In genomic region chr13:55445361-55446091, GRCm38 (mm10) we compare ENCODE assay signal across 8 mouse cellular contexts. TPM values are rescaled to one million over a fixed set of nuclear protein-coding genes. Genes with fewer than 3 reads are reported as not detected.
A peak's percentile ranks its signal among the peaks of the same experiment; 100 is the strongest.
DNase-seq lines count a peak whose midpoint lies in the region; ATAC-seq and TF ChIP-seq lines count a peak whose summit lies in the region.

No protein-coding gene starts in this region.

- no peak for ATAC-seq in heart, embryonic 13.5 days (ENCODE audit: extremely low read depth, insufficient number of reproducible peaks, low FRiP score, low TSS enrichment)
- ATAC-seq in G1E (ENCODE audit: extremely low read depth, insufficient number of reproducible peaks, low FRiP score, poor library complexity, severe bottlenecking): no peak
- peak; percentile 60 for ATAC-seq in forebrain, embryonic 11.5 days (replicated peaks; ENCODE audit: low FRiP score)
- ATAC-seq in liver, embryonic 11.5 days (replicated peaks; ENCODE audit: low FRiP score): no peak
- ATAC-seq in stomach, postnatal 0 days (ENCODE audit: low FRiP score, low TSS enrichment): no peak

- DNase-seq in heart, postnatal 25 days (ENCODE audit: low spot score): no peak
- peak; percentile 55 for DNase-seq in G1E (ENCODE audit: low spot score)
- DNase-seq in forebrain, embryonic 11.5 days (ENCODE audit: low spot score): no peak
- DNase-seq in liver, embryonic 11.5 days (ENCODE audit: low spot score): no peak
- DNase-seq in stomach, postnatal 0 days (ENCODE audit: low spot score): no peak
- DNase-seq in cerebellum, adult 9-10 months: no peak
- no peak for DNase-seq in right cerebral cortex, adult 18-20 months

- H3K9ac ChIP-seq in heart, embryonic 13.5 days: peak overlapping the region; percentile 96
- H3K9ac ChIP-seq in forebrain, embryonic 11.5 days (ENCODE audit: low read length): peak overlapping the region; percentile 94
- H3K9ac ChIP-seq in liver, embryonic 11.5 days (ENCODE audit: low read depth, low read length): peak overlapping the region; percentile 96
- peak overlapping the region; percentile 85 for H3K9ac ChIP-seq in stomach, postnatal 0 days (ENCODE audit: low read length)

- peak overlapping the region; percentile 95 for H3K27ac ChIP-seq in heart, embryonic 13.5 days (replicated peaks)
- peak overlapping the region; percentile 87 for H3K27ac ChIP-seq in forebrain, embryonic 11.5 days (ENCODE audit: low read depth, low read length)
- H3K27ac ChIP-seq in liver, embryonic 11.5 days (ENCODE audit: low read depth, low read length): peak overlapping the region; percentile 97
- H3K27ac ChIP-seq in stomach, postnatal 0 days (replicated peaks): peak overlapping the region; percentile 97

- no peaks in the 10 kb centered on the region for H3K27me3 ChIP-seq in heart, embryonic 13.5 days (replicated peaks)
- H3K27me3 ChIP-seq in G1E (ENCODE audit: insufficient read depth, low read length): peaks cover 7% of the 10 kb centered on the region
- H3K27me3 ChIP-seq in forebrain, embryonic 11.5 days (ENCODE audit: control insufficient read depth, insufficient read depth, low read length): no peaks in the 10 kb centered on the region
- H3K27me3 ChIP-seq in liver, embryonic 11.5 days (replicated peaks; ENCODE audit: control insufficient read depth, insufficient read depth, low read length): no peaks in the 10 kb centered on the region
- no peaks in the 10 kb centered on the region for H3K27me3 ChIP-seq in stomach, postnatal 0 days (ENCODE audit: control insufficient read depth, insufficient read depth, low read length)

- intact Hi-C loops in heart, postnatal 25 days (cut with DNase I): loop anchor here (2.0 kb wide), 1 partner anchor 25 kb away; no protein-coding TSS in a partner anchor

- H3K9me3 ChIP-seq in heart, embryonic 13.5 days: no peaks in the 10 kb centered on the region
- H3K9me3 ChIP-seq in G1E (replicated peaks): no peaks in the 10 kb centered on the region
- no peaks in the 10 kb centered on the region for H3K9me3 ChIP-seq in forebrain, embryonic 11.5 days (ENCODE audit: control insufficient read depth, low read length)
- H3K9me3 ChIP-seq in liver, embryonic 11.5 days (ENCODE audit: control insufficient read depth, low read length): no peaks in the 10 kb centered on the region
- H3K9me3 ChIP-seq in stomach, postnatal 0 days (ENCODE audit: control insufficient read depth, low read length): no peaks in the 10 kb centered on the region

- peaks cover 38% of the 10 kb centered on the region for H3K4me1 ChIP-seq in heart, embryonic 13.5 days
- H3K4me1 ChIP-seq in G1E (ENCODE audit: insufficient read depth, low read depth, low read length): peaks cover 59% of the 10 kb centered on the region
- peaks cover 8% of the 10 kb centered on the region; the same call in 1 of the 2 replicates for H3K4me1 ChIP-seq in forebrain, embryonic 11.5 days (replicated peaks; ENCODE audit: control insufficient read depth, insufficient read depth, low read length)
- H3K4me1 ChIP-seq in liver, embryonic 11.5 days (replicated peaks; ENCODE audit: control insufficient read depth, insufficient read depth, low read length): peaks cover 34% of the 10 kb centered on the region
- H3K4me1 ChIP-seq in stomach, postnatal 0 days (replicated peaks; ENCODE audit: control insufficient read depth, insufficient read depth): no peaks in the 10 kb centered on the region; the same call in 1 of the 2 replicates

- no peak for TF ChIP-seq CTCF in G1E (IDR thresholded peaks at IDR 0.05; ENCODE audit: low read depth, low read length)
- TF ChIP-seq CTCF in stomach, postnatal 0 days (IDR thresholded peaks at IDR 0.05; ENCODE audit: low read depth): 0 out of 2 replicates have a peak, but pooled peaks have one; percentile 17

- peak overlapping the region; percentile 73 for H3K4me2 ChIP-seq in heart, embryonic 13.5 days
- H3K4me2 ChIP-seq in forebrain, embryonic 11.5 days (ENCODE audit: low read depth, low read length, severe bottlenecking): peak overlapping the region; percentile 86
- peak overlapping the region; percentile 95 for H3K4me2 ChIP-seq in liver, embryonic 11.5 days
- H3K4me2 ChIP-seq in stomach, postnatal 0 days (replicated peaks; ENCODE audit: low read depth): peak overlapping the region; percentile 73

- under 1% methylated on average over 60 of the region's 66 CpGs for WGBS in heart, embryonic 13.5 days
- WGBS in forebrain, embryonic 11.5 days: under 1% methylated on average over 60 of the region's 66 CpGs
- under 1% methylated on average over 63 of the region's 66 CpGs for WGBS in liver, embryonic 11.5 days
- WGBS in stomach, postnatal 0 days: 1% methylated on average over 64 of the region's 66 CpGs

- peak overlapping the region; percentile 90 for H3K4me3 ChIP-seq in heart, embryonic 13.5 days
- peak overlapping the region; percentile 88 for H3K4me3 ChIP-seq in G1E (ENCODE audit: low read depth, low read length)
- peak overlapping the region; percentile 90 for H3K4me3 ChIP-seq in forebrain, embryonic 11.5 days (ENCODE audit: low read depth, low read length)
- H3K4me3 ChIP-seq in liver, embryonic 11.5 days (ENCODE audit: low read depth, low read length): peak overlapping the region; percentile 90
- H3K4me3 ChIP-seq in stomach, postnatal 0 days (ENCODE audit: low read depth, low read length): peak overlapping the region; percentile 64

- H3K36me3 ChIP-seq in heart, embryonic 13.5 days: peaks cover 15% of the 10 kb centered on the region
- H3K36me3 ChIP-seq in G1E (replicated peaks): peaks cover 42% of the 10 kb centered on the region
- H3K36me3 ChIP-seq in forebrain, embryonic 11.5 days (ENCODE audit: control insufficient read depth, insufficient read depth, low read length): no peaks in the 10 kb centered on the region
- peaks cover 8% of the 10 kb centered on the region for H3K36me3 ChIP-seq in liver, embryonic 11.5 days (ENCODE audit: control insufficient read depth, insufficient read depth, low read length)
- H3K36me3 ChIP-seq in stomach, postnatal 0 days (ENCODE audit: control insufficient read depth, insufficient read depth, low read length): peaks cover under 1% of the 10 kb centered on the region; the same call in 1 of the 2 replicates

- TF ChIP-seq EP300 in stomach, postnatal 0 days (optimal IDR thresholded peaks at IDR 0.05): no peak

RNA-seq across cellular contexts. Expression of gene Grk6, which starts 0.7 kb away (rescaled TPM):
- polyA plus RNA-seq in heart, embryonic 13.5 days (2015; fragmentation: Nextera tagmentation; extraction: Ambion mirVana): 16.7 and 17.7 TPM in 2 replicates
- 10 to 100 TPM; 17.5 to 18.6 TPM for total RNA-seq in heart, postnatal 25 days (2021)
- 23.0 and 27.5 TPM in 2 replicates for total RNA-seq in G1E (2014; fragmentation: Nextera tagmentation)
- 48.9 and 53.9 TPM in 2 replicates for total RNA-seq in G1E (2017)
- polyA plus RNA-seq in G1E (2012): 42.6 and 46.0 TPM in 2 replicates
- 69.5 and 79.2 TPM in 2 replicates for polyA plus RNA-seq in forebrain, embryonic 11.5 days (2014; fragmentation: Nextera tagmentation; extraction: Ambion mirVana)
- 45.8 and 49.0 TPM in 2 replicates for polyA plus RNA-seq in liver, embryonic 11.5 days (2014; fragmentation: Nextera tagmentation; extraction: Ambion mirVana)
- 17.7 and 19.0 TPM in 2 replicates for polyA plus RNA-seq in stomach, postnatal 0 days (2015; fragmentation: Nextera tagmentation; extraction: Ambion mirVana)

RNA-seq across cellular contexts. Expression of gene Prr7, which starts 18.5 kb away (rescaled TPM):
- not detected in 2 replicates for polyA plus RNA-seq in heart, embryonic 13.5 days (2015; fragmentation: Nextera tagmentation; extraction: Ambion mirVana)
- 1 to 10 TPM in 1 of 2 experiments, under 1 TPM in 1; 0.56 to 1.2 TPM for total RNA-seq in heart, postnatal 25 days (2021)
- total RNA-seq in G1E (2014; fragmentation: Nextera tagmentation) (0.53 TPM in 1 of 2 replicates, not detected in the other), G1E (2017) (0.44 and 1.6 TPM in 2 replicates)
- polyA plus RNA-seq in G1E (2012): 1.6 and 2.7 TPM in 2 replicates
- 2.3 and 3.9 TPM in 2 replicates for polyA plus RNA-seq in forebrain, embryonic 11.5 days (2014; fragmentation: Nextera tagmentation; extraction: Ambion mirVana)
- polyA plus RNA-seq in liver, embryonic 11.5 days (2014; fragmentation: Nextera tagmentation; extraction: Ambion mirVana): 0.29 and 0.35 TPM in 2 replicates
- polyA plus RNA-seq in stomach, postnatal 0 days (2015; fragmentation: Nextera tagmentation; extraction: Ambion mirVana): 0.13 and 0.28 TPM in 2 replicates

RNA-seq across cellular contexts. Expression of gene F12, which starts 18.9 kb away (rescaled TPM):
- 0.28 and 2.2 TPM in 2 replicates for polyA plus RNA-seq in heart, embryonic 13.5 days (2015; fragmentation: Nextera tagmentation; extraction: Ambion mirVana)
- total RNA-seq in heart, postnatal 25 days (2021): not detected
- total RNA-seq in G1E (2014; fragmentation: Nextera tagmentation) (not detected in 2 replicates), G1E (2017) (0.05 TPM in 1 of 2 replicates, not detected in the other)
- not detected in 2 replicates for polyA plus RNA-seq in G1E (2012)
- not detected in 2 replicates for polyA plus RNA-seq in forebrain, embryonic 11.5 days (2014; fragmentation: Nextera tagmentation; extraction: Ambion mirVana)
- 62.3 and 63.4 TPM in 2 replicates for polyA plus RNA-seq in liver, embryonic 11.5 days (2014; fragmentation: Nextera tagmentation; extraction: Ambion mirVana)
- polyA plus RNA-seq in stomach, postnatal 0 days (2015; fragmentation: Nextera tagmentation; extraction: Ambion mirVana): 0.41 and 0.68 TPM in 2 replicates

RNA-seq across cellular contexts. Expression of gene Pfn3, which starts 30.5 kb away (rescaled TPM):
- polyA plus RNA-seq in heart, embryonic 13.5 days (2015; fragmentation: Nextera tagmentation; extraction: Ambion mirVana): not detected in 2 replicates
- total RNA-seq in heart, postnatal 25 days (2021): not detected
- total RNA-seq in G1E (2014; fragmentation: Nextera tagmentation) (not detected in 2 replicates), G1E (2017) (not detected in 2 replicates)
- not detected in 2 replicates for polyA plus RNA-seq in G1E (2012)
- polyA plus RNA-seq in forebrain, embryonic 11.5 days (2014; fragmentation: Nextera tagmentation; extraction: Ambion mirVana): not detected in 2 replicates
- polyA plus RNA-seq in liver, embryonic 11.5 days (2014; fragmentation: Nextera tagmentation; extraction: Ambion mirVana): not detected in 2 replicates
- not detected in 2 replicates for polyA plus RNA-seq in stomach, postnatal 0 days (2015; fragmentation: Nextera tagmentation; extraction: Ambion mirVana)

RNA-seq across cellular contexts. Expression of gene Dbn1, which starts 42.4 kb away (rescaled TPM):
- 83.8 and 84.9 TPM in 2 replicates for polyA plus RNA-seq in heart, embryonic 13.5 days (2015; fragmentation: Nextera tagmentation; extraction: Ambion mirVana)
- 10 to 100 TPM; 10.6 to 10.8 TPM for total RNA-seq in heart, postnatal 25 days (2021)
- total RNA-seq in G1E (2014; fragmentation: Nextera tagmentation) (not detected in 2 replicates), G1E (2017) (0.23 and 0.33 TPM in 2 replicates)
- polyA plus RNA-seq in G1E (2012): 0.25 and 0.30 TPM in 2 replicates
- 411 and 418 TPM in 2 replicates for polyA plus RNA-seq in forebrain, embryonic 11.5 days (2014; fragmentation: Nextera tagmentation; extraction: Ambion mirVana)
- 64.9 and 69.0 TPM in 2 replicates for polyA plus RNA-seq in liver, embryonic 11.5 days (2014; fragmentation: Nextera tagmentation; extraction: Ambion mirVana)
- 39.3 and 40.4 TPM in 2 replicates for polyA plus RNA-seq in stomach, postnatal 0 days (2015; fragmentation: Nextera tagmentation; extraction: Ambion mirVana)

Comparison
In these comparisons a context has a peak if more than half of its experiments do, and no peak if none do; other contexts are left out.
1. RNA of gene F12, which starts 18.9 kb away (polyA plus RNA-seq): 62.3 to 63.4 TPM in liver, embryonic 11.5 days; 0.41 to 0.68 TPM in stomach, postnatal 0 days, 0.28 to 2.2 TPM in heart, embryonic 13.5 days, not detected in forebrain, embryonic 11.5 days and not detected in G1E; every median in the first group is over 10 times any median in the second.
2. Peak in every context shown above with its lines, with median percentiles within 50 percentile points of each other: H3K27ac ChIP-seq, H3K4me2 ChIP-seq, H3K4me3 ChIP-seq and H3K9ac ChIP-seq.